Mouse (Mus musculus) liver, embryonic 12.5 days (tissue): Measurements from ENCODE around the gene Mlycd. TPM values are rescaled to one million over a fixed set of nuclear protein-coding genes. Genes with fewer than 3 reads are reported as not detected.
A peak's percentile ranks its signal among the peaks of the same experiment; 100 is the strongest.

Experiments used
- ATAC-seq: fragments of 200-750 bp; cut with Nextera tagmentation; 2 replicates; pipeline ENCODE4 v1.8.0; 2017; ENCODE audit warnings: moderate number of reproducible peaks, mild to moderate bottlenecking, moderate library complexity
- H3K27ac ChIP-seq: fragments of 300-500 bp; sonication (generic); 2 replicates; pipeline ENCODE4 v1.5.1; 2016; ENCODE audit warnings: mild to moderate bottlenecking
- H3K27me3 ChIP-seq: fragments of 300-500 bp; sonication (generic); replicated peaks from 2 replicates; pipeline ENCODE4 v1.6.1; 2016; ENCODE audit warnings: mild to moderate bottlenecking, moderate library complexity
- H3K36me3 ChIP-seq: fragments of 300-500 bp; sonication (generic); 2 replicates; pipeline ENCODE4 v1.6.1; 2016; ENCODE audit warnings: mild to moderate bottlenecking, moderate library complexity
- H3K4me1 ChIP-seq: fragments of 300-500 bp; sonication (generic); 2 replicates; pipeline ENCODE4 v1.6.1; 2016
- H3K4me2 ChIP-seq: fragments of 300-500 bp; sonication (generic); 2 replicates; pipeline ENCODE4 v1.6.1; 2016; ENCODE audit warnings: mild to moderate bottlenecking, moderate library complexity
- H3K4me3 ChIP-seq: fragments of 300-500 bp; sonication (generic); 2 replicates; pipeline ENCODE4 v1.5.1; 2016; ENCODE audit warnings: mild to moderate bottlenecking, moderate library complexity
- H3K9ac ChIP-seq: fragments of 300-500 bp; sonication (generic); 2 replicates; pipeline ENCODE4 v1.6.1; 2016; ENCODE audit warnings: mild to moderate bottlenecking, moderate library complexity
- H3K9me3 ChIP-seq: fragments of 300-500 bp; sonication (generic); replicated peaks from 2 replicates; pipeline ENCODE4 v1.6.1; 2016; ENCODE audit warnings: mild to moderate bottlenecking, moderate library complexity
- WGBS: fragments of 180-500 bp; shearing (Covaris S2); methylation state at CpG from one replicate; pipeline ENCODE4 v1.1.7; 2016; ENCODE audit not compliant: insufficient replicate concordance; 5-methylcytosine and 5-hydroxymethylcytosine counted together
- polyA plus RNA-seq: library from polyadenylated mRNA; unstranded; fragments of >200 nt; fragmentation: Nextera tagmentation; extraction: Ambion mirVana; gene quantifications from 2 replicates; pipeline ENCODE4 v1.2.1, GENCODE M21; 2016

The Mlycd gene
- polyA plus RNA-seq, 1 experiment from 2014 or later: 11.7 TPM

DNA sequence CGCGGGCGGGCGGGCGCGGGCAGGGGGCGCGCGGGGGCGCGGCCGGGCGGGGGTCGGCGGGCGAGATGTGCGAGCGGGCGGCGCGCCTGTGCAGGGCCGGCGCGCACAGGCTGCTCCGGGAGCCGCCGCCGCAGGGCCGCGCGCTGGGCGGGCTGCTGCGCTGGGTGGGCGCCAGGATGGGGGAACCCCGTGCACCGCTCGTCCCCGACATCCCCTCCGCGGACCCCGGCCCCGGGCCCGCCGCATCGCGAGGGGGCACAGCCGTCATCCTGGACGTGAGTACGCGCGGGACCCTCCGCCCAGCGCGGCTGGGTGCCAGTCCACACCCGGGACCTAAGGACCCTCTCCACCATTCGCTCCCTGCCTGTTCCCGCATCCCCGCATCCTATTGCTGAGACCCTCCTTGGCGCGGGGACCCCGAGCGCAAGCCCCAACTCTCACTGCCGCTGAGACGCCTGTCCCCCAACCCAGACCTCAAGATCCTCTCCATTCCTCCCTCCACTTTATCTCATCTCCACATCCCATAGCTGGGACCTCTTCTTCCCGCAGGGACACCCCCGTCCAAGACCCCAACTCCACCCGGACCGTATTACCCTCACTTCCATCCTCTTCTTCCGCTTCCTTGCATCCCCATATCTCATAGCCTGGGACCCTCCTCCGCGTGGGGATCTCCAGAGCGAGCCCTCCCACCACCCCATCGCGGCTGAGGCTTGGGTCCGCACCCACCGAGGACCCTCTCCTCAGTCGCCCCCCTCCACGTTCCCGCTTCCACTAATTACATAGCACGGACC is 52.5 kb downstream of the Mlycd start:
- H3K27me3 ChIP-seq: peaks cover 77% of the 10 kb centered on the region
- peak overlapping the region; percentile 76 for H3K4me2 ChIP-seq
- H3K36me3 ChIP-seq: peaks cover 31% of the 10 kb centered on the region
- no peak for ATAC-seq
- no peak overlapping the region for H3K9ac ChIP-seq
- H3K4me3 ChIP-seq: peak overlapping the region; percentile 54
- no peaks in the 10 kb centered on the region for H3K9me3 ChIP-seq
- no peak overlapping the region for H3K27ac ChIP-seq
- 2% methylated on average over 47 of the region's 80 CpGs for WGBS
- H3K4me1 ChIP-seq: peaks cover 3% of the 10 kb centered on the region; the same call in 1 of the 2 replicates

- Histone ChIP-seq H3K4me1 (peaks cover 3% of the 10 kb centered on the region; the same call in 1 of the 2 replicates), H3K9me3 (no peaks in the 10 kb centered on the region), H3K36me3 (peaks cover 25% of the 10 kb centered on the region), H3K27ac (no peak overlapping the region), H3K27me3 (peaks cover 76% of the 10 kb centered on the region), H3K4me3 (no peak overlapping the region), H3K4me2 (no peak overlapping the region), H3K9ac (no peak overlapping the region)
- no peak for ATAC-seq
- WGBS: 6% methylated on average over 17 of the region's 17 CpGs
Observed at GRCm38 (mm10) chr8:119447781-119448170, 53.1 kb downstream of the Mlycd start.

DNA sequence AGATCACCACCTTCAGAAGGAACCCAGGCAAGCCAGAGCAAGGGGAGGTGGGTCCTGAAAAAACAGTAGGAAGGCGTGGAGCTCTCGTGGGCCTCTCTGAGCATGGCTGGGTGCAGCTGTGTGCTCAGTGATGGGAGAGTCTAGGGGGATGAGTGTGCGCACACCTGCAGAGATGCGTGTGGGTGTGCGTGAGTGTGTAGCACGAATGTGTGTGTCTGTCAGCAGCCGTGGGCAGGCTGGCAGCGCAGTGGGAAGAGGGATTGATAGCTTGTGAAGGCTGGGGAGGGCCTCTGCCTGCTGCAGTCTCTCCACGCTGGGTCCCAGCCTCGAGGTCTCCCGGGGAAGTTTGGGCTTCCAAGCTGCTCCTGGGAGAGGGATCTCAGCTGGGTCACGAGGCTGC is 54.9 kb downstream of the Mlycd start:
- peaks cover 14% of the 10 kb centered on the region for H3K36me3 ChIP-seq
- ATAC-seq: no peak
- no peak overlapping the region for H3K4me2 ChIP-seq
- 56% methylated on average over 12 of the region's 12 CpGs for WGBS
- no peak overlapping the region for H3K9ac ChIP-seq
- no peak overlapping the region for H3K4me3 ChIP-seq
- no peaks in the 10 kb centered on the region for H3K9me3 ChIP-seq
- peaks cover 81% of the 10 kb centered on the region for H3K27me3 ChIP-seq
- peaks cover 3% of the 10 kb centered on the region; the same call in 1 of the 2 replicates for H3K4me1 ChIP-seq
- H3K27ac ChIP-seq: no peak overlapping the region

DNA sequence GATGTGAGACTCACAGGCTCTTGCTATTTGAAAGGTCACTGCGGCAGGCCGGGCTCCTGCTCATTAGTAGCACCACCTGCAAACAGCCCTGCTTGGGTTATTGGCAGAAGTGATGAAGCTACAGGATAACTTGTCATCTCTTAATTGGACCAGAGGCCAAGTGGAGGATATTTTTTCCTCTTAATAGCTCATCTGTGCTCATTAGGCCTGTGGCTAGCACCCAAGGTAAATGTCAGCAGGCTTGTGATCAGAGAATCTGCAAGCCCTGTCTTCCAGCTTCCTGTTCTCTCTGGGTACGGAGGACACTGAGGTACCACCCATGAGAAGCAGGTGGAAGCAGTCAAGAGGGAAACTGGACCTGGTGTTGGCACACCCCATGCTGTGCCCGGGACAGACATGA is 56.5 kb downstream of the Mlycd start:
- WGBS: 77% methylated on average over 4 of the region's 4 CpGs
- no peak for ATAC-seq
- no peak overlapping the region for H3K9ac ChIP-seq
- no peak overlapping the region for H3K4me3 ChIP-seq
- H3K36me3 ChIP-seq: no peaks in the 10 kb centered on the region
- no peak overlapping the region for H3K27ac ChIP-seq
- H3K4me1 ChIP-seq: peaks cover 3% of the 10 kb centered on the region; the same call in 1 of the 2 replicates
- no peaks in the 10 kb centered on the region for H3K9me3 ChIP-seq
- peaks cover 66% of the 10 kb centered on the region for H3K27me3 ChIP-seq
- H3K4me2 ChIP-seq: no peak overlapping the region

- Histone ChIP-seq H3K27ac (no peak overlapping the region), H3K36me3 (no peaks in the 10 kb centered on the region), H3K4me2 (no peak overlapping the region), H3K9me3 (no peaks in the 10 kb centered on the region), H3K27me3 (peaks cover 48% of the 10 kb centered on the region), H3K4me3 (no peak overlapping the region), H3K9ac (no peak overlapping the region), H3K4me1 (no peaks in the 10 kb centered on the region)
- WGBS: 69% methylated on average over 5 of the region's 5 CpGs
- ATAC-seq: no peak
Observed at GRCm38 (mm10) chr8:119452919-119453318, 58.2 kb downstream of the Mlycd start.

GRCm38 (mm10) chr8:119456045-119456444 is 61.4 kb downstream of the Mlycd start:
- H3K4me1 ChIP-seq: no peaks in the 10 kb centered on the region
- no peak overlapping the region for H3K4me3 ChIP-seq
- no peak overlapping the region for H3K27ac ChIP-seq
- no peak overlapping the region for H3K9ac ChIP-seq
- H3K36me3 ChIP-seq: no peaks in the 10 kb centered on the region
- WGBS: 72% methylated on average over 5 of the region's 5 CpGs
- H3K27me3 ChIP-seq: peaks cover 30% of the 10 kb centered on the region
- ATAC-seq: no peak
- no peaks in the 10 kb centered on the region for H3K9me3 ChIP-seq
- H3K4me2 ChIP-seq: no peak overlapping the region

DNA sequence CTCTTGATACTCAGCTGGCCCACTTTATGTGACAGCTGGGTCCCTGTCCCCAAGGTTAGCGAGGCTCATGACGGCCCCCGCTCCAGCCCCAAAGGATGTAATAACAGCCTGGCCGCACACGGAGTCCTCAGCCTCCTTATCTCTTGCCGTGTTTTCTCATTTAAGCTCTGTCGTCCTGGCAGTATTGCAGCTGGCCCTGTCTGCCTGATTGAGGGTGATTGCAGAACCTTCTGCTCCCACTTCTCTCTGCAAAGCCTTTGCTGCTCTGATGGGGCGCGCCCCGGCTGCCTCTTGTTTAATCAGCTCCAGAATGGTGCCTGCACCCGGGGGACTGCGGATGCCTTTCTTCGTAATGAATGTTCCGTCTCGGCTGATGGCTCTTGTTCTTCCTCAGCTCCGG is 65.0 kb downstream of the Mlycd start:
- Histone ChIP-seq H3K9me3 (no peaks in the 10 kb centered on the region), H3K36me3 (no peaks in the 10 kb centered on the region), H3K27me3 (peaks cover 45% of the 10 kb centered on the region), H3K27ac (no peak overlapping the region), H3K4me2 (no peak overlapping the region), H3K4me1 (no peaks in the 10 kb centered on the region), H3K9ac (no peak overlapping the region), H3K4me3 (no peak overlapping the region)
- 51% methylated on average over 16 of the region's 16 CpGs for WGBS
- ATAC-seq: no peak

Other genes starting within 250 kb of the Mlycd start
- 96.0 and 96.2 TPM in 2 replicates for gene Hsbp1, start 50.4 kb upstream of the Mlycd start, polyA plus RNA-seq
- 13.3 and 13.6 TPM in 2 replicates for gene Osgin1, start 39.2 kb downstream of the Mlycd start, polyA plus RNA-seq
- 0.23 and 0.25 TPM in 2 replicates for gene Necab2, start 51.8 kb downstream of the Mlycd start, polyA plus RNA-seq
- not detected in 2 replicates for gene Slc38a8, start 106.8 kb downstream of the Mlycd start, polyA plus RNA-seq
- 45.7 and 48.8 TPM in 2 replicates for gene Mbtps1, start 163.9 kb downstream of the Mlycd start, polyA plus RNA-seq
- gene Hsdl1, start 180.3 kb downstream of the Mlycd start, polyA plus RNA-seq: 25.0 and 25.5 TPM in 2 replicates
- gene Dnaaf1, start 180.4 kb downstream of the Mlycd start, polyA plus RNA-seq: 0.11 and 0.13 TPM in 2 replicates
- 10.2 and 10.7 TPM in 2 replicates for gene Taf1c, start 210.3 kb downstream of the Mlycd start, polyA plus RNA-seq
- gene Adad2, start 217.9 kb downstream of the Mlycd start, polyA plus RNA-seq: 0.08 TPM in 1 of 2 replicates, not detected in the other
- not detected in 2 replicates for gene Kcng4, start 240.8 kb downstream of the Mlycd start, polyA plus RNA-seq